Mouse (Mus musculus): ENCODE results near the gene Fbxo2.

DNA sequence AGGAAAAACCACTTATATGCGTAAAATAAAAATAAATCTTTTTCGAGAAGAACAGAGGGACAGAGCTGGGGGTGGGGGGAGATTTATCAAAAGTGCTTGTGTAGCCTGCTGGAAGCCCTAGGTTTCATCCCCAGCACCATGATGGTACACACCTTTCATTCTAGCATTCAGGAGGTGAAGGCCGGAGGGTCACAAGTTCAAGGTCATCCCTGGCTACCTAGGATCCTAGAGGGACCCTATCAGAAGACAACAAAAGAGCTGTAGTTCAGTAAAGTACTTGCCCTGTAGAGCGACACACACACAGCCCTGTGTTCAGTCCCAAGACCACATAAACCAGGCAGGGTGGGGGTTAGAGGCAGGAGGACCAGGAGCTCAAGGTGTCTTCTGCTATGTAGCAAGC is 6.4 kb upstream of the Fbxo2 start:
- TF ChIP-seq CTCF (IDR thresholded peaks at IDR 0.05; ENCODE audit: low read depth) (no peak), EP300 (IDR thresholded peaks at IDR 0.05; ENCODE audit: low read depth) (no peak)

Measured in liver, embryonic 14.5 days (tissue).